Mouse (Mus musculus): ENCODE results near the gene Megf8.

Gene Megf8

DNA sequence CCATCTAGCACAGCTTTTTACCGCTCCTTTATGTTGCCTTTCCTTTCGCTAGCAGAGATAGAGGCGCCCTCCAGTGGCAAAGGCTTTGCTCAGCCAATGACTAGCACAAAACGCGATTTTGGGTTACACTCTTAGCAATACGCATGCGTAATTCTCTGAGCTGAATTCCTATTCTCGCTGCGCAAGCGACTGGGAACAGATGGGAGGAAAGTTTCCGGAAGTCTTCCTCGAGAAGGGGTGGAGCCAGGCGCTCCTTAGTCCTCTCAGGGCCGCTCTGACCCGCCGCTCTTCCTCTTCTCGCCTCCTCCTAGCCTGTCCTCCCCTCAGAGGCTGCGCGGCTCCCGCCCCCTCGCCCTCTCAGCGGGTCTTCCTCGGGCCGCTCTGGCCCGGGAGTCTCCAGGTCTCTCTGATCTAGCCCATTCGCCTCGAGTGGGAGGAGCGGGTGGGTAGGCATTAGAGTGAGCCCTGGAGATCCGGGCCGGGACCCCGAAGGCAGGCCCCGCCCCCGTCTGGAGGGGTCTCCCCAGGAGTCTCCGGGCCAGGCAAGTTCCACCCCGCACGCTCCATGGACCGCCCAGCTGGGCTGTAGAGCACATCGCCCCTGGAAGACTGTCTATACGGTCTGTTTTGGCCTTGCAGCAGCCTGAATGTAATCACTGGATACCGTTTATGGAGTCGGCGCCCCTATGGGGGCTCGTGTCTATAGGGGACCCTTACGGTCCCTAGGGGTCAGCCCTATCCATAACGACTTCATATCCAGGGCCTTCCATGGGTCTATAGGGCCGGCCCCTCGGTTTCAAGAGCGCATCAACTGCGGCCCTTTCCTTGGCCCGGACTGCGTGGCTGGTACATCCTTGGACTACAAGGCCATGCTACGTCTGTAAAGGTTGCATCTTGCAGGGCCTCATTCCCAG, at the start of gene Megf8:
Gene Megf8, plus strand, starts transcription at position 633 of the 914 bp plus-strand sequence.
- DNase-seq (ENCODE audit: low spot score in 2 of 2): peak; percentile 83 to 89

DNA sequence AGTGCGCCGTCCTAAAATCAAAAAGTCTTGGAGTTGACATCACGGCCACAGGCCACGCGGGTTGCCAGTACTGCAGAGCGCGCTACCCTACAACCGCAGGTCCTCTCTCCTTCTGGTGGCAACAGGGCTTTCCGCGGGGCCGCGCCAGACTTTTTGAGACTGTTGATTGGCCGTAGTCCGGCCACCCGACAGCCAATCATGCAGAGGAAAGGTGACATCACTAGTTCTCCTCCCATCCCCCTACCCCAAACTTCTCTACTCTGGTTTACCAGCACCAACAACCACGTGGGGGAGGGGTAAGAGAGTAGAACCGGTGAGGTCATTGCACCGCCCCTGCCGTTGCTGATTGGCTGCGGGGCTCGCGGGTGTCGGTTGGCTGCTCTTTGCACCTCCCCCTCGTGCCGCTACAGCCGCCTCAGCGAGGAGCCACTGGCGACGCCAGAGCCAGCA, 49.6 kb upstream of the Megf8 start, which contains the start of gene Cic:
Gene Cic, plus strand, starts transcription at position 404 of the 450 bp plus-strand sequence.
- DNase-seq (ENCODE audit: low spot score in 2 of 2): peak; percentile 100

DNA sequence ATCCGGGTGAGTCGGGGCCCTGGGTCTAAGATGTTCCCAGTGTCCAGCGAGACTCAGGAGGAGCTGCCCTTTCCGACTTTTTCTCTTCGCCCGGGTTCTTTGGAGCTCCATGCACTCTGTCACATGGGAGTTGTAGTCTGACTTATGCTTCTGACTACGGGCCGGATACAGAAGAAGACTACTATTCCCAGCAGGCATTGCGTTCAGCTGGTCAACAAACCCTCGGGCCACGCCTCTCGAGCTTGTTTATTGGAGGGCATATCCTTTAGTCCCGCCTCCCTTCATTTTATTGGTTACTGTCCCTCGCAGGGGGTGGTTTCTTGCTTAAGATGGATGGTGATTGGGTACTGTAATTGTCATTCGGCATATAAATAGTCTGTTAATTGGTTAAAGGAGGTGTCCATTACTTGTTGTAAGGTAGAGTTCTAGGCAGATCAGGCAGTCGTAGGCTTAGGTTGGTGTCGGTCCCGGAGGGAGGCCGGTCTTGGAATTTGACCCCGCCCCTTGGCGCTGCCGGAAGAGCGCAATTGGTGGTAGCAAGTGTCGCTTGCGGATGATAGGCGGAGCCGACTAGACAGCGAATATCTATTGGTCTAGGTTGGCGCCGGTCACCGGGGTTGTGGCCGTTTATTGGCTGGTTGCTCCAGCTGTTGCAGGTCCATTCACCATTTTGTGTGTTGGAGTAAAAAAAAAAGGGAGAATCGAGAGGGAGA, 49.1 kb upstream of the Megf8 start:
- peak; percentile 99 for DNase-seq (ENCODE audit: low spot score in 2 of 2)

DNA sequence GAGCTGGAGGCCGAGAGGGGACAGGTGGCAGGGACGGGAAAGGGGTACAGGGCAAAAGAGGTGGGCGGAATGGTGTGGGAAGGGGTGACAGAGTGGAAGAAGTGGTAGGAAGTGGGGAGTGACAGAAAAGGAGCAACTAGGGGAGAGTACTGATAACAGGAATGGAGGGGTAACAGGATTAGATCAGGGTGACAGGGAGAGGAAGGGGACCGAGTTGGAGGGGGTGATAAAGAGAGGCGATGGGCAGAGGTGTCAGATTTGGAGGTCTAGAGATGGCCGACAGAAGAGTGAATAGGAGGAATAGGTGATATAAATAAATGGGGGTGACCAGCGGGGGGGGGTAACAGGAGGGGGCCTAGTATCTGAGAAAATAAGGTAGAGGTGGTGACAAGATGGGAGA, 48.4 kb upstream of the Megf8 start:
- no peak for DNase-seq (ENCODE audit: low spot score in 2 of 2)

DNA sequence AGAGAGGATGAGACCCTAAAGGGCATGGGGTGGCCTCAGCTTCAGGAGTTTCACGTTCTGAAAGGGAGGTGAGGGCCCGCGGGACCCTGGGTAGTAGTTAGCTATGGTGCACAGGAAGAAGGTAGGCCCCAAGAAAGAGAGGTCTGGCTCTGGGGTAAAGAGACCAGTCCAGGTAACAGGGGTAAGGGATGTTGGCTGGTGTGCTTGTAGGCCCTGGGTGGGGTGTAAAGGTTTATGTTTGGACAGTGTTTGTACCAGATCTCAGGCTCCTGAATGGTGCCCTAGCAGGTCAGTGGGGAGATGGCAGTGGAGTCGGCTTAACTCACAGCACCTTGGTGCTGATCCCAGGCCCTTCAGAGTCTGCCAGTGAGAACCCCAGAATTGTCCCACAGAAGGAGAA, 47.9 kb upstream of the Megf8 start:
- no peak for DNase-seq (ENCODE audit: low spot score in 2 of 2)

DNA sequence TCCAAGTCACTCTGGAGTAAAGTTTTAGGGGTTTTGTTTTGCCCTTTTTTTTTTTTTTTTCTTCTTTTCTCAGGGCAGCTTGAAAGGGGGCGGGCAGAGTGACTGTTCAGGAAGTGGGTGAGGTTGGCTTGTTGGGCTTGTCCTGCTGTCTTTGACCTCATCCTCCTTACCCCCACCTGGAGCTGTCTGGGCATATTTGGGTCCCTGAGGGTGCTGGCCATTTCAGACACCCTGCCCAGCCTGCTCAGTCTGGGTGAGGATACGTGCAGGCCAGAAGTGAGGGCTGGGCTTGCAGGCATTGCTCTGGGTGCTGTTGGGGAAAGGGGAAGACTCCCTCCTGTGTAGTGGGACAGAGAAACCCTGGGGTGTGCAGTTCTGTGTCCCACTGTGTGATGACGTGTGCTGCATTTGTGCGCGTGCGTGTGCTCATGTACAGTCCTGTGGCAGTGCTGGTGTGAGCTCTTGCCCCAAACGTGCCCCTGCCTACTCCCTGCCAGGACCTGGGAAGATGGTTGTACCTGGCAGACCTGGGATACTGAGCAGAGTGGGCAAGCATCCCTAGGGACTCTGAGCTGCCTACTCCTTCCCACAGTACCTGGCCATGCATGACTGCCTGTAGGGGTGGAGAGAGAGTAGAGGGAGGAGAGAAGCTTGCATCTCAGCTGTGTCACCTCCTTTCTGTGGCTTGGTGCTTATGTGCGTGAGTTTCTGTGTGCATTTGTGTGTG, 47.3 kb upstream of the Megf8 start:
- peak; percentile 54 to 70 for DNase-seq (ENCODE audit: low spot score in 2 of 2)

DNA sequence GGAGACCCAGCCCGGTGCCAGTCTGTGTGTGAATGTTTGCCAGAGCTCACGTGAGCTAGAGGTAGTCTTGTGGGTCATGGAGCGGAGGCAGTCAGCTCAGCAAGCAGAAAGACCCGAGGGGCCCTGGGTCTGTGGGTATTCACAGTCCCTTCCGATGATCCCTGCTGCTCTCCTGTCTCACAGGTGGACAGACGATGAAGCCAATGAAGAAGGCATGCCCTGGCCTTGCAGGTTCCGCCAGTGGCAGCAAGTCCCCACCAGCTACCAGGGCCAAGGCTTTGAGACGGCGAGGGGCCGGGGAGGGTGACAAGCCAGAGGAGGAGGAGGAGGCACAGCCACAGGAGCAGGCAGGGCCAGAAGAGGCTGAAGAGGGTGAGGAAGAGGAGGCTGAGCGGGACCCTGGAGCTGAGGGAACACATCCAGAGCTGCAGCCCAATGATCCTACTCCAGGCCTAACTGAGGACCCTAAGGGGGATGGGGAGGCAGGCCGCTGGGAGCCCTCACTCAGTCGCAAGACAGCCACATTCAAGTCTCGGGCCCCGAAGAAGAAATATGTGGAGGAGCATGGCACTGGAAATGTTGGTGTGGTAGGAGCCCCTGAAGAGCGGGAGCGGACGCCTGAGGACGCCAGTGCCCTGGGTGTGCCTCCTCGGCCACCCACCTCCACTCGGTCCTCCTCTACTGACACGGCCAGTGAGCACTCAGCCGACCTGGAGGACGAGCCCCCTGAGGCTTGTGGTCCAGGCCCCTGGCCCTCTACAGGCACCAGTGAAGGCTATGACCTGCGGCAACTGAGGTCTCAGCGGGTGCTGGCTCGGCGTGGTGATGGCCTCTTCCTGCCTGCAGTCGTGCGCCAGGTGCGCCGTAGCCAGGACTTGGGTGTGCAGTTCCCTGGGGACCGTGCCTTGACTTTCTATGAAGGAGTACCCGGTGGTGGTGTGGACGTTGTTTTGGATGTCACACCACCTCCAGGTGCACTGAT, 46.0 kb upstream of the Megf8 start:
- no peak for DNase-seq (ENCODE audit: low spot score in 2 of 2)

DNA sequence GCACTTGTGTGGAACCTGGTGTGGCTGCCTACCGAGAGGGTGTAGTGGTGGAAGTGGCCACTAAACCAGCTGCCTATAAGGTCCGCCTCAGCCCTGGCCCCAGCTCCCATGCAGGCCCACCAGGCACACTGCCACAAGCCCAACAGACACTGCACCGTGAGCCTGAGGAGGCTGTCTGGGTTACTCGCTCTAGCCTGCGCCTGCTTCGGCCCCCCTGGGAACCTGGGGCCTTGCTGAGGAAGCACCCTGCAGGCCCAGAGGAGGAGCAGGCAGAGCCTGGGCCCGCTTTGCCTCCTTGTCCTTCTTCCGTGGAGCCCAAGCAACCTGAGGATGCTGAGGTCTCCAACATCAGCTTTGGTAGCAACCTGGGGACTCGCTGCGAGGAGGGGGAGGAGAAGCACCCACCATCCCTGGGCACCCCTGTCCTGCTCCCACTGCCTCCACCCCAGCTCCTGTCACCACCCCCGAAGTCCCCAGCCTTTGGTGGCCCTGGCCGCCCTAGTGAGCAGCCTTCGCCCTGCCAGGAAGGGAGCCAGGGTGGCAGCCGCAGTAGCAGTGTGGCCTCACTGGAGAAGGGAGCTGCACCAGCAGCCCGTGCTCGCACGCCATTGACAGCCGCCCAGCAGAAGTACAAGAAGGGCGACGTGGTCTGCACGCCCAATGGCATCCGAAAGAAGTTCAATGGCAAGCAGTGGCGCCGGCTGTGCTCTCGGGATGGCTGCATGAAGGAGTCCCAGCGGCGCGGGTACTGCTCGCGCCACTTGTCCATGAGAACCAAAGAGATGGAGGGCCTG, 45.1 kb upstream of the Megf8 start:
- DNase-seq (ENCODE audit: low spot score in 2 of 2): no peak

DNA sequence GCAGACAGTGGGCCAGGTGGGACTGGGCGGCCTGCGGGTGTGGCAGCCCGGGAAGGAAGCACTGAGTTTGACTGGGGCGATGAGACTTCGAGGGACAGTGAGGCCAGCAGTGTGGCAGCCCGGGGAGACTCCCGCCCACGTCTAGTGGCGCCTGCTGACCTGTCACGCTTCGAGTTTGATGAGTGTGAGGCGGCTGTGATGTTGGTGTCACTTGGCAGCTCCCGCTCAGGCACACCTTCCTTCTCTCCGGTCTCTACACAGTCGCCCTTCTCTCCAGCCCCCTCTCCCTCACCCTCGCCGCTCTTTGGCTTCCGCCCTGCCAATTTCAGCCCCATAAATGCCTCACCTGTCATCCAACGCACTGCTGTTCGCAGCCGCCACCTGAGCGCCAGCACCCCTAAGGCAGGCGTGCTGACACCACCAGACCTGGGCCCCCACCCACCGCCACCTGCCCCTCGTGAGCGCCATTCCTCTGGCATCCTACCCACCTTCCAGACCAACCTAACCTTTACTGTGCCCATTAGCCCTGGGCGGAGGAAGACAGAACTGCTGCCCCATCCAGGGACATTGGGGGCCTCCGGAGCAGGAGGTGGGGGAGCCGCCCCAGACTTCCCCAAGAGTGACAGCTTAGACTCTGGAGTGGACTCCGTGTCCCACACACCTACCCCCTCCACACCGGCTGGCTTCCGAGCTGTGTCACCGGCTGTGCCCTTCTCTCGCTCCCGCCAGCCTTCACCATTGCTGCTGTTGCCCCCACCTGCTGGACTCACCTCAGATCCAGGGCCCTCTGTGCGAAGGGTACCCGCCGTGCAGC, 44.3 kb upstream of the Megf8 start:
- no peak for DNase-seq (ENCODE audit: low spot score in 2 of 2)

DNA sequence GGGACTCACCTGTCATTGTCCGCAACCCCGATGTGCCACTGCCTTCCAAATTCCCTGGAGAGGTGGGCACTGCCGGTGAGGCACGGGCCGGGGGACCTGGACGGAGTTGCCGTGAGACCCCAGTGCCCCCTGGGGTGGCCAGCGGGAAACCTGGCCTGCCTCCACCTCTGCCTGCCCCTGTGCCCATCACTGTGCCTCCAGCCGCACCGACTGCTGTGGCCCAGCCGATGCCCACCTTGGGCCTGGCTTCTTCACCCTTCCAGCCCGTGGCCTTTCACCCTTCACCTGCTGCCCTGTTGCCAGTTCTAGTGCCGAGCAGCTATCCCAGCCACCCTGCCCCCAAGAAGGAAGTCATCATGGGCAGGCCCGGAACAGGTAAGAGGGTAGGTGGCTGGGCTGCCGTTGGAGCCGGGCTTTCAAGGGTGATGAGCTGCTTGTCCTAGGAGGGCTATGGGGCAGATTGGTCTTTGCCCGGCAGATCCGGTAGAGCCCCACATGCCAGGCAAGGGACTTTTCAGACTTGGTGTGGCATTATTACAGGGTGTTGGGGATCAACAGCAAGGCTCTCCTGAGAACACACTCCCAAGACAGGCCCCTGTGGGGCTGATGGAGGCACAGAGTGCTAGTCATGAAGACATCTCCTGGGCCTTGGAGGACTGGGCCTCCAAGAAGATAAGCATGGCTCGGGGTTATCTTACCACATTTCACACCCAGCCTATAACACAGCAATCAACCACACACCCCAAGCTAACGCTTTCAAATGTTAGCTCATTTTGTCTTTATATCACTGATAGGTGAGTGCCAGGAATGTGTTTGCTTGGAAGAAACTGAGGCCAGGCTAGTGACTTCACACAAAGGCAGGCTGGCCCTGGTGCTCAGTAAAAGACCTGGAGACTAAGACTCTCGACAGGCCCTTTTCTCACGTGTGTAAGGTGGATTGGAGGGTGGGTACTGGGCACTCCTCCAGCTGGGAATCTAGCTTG, 43.4 kb upstream of the Megf8 start:
- no peak for DNase-seq (ENCODE audit: low spot score in 2 of 2)

DNA sequence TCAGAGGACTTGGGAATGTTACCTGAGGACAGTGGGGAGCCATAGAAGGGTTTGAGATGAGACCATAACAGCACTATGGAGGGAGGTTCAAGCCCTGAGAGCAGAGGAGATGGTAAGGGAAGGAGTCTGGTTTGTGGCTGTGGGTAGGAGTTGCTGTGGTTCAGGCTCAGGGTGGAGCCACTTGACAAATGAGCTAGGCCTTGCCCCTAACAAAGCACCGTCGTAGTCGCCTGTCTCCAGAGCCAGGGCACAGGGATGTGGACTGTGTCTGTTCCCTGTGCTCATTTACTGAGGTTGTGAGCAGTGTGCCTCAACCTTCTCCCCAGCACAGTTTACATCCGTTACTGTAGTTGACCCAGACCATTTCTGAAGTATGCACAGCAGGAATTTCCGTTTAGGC, 42.4 kb upstream of the Megf8 start:
- DNase-seq (ENCODE audit: low spot score in 2 of 2): peak; percentile 46 to 49

DNA sequence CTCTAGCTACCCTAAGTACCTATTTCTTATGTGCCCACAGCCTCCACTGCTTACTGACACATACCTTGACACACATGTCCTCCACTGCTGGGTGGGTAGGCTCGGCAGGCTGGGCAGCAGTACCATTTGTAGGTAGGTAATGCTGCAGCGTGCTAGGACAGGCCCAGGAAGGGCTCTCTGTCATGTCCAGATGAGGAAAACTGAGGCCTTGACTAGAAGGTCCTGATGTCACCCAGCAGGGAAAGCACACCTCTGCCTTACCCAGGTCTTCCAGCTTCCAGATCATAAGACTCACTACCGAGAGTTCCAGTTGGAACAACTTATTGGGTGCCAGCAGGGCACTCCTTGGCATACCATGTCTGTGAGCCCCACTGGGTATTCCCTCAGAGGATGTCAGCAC, 42.0 kb upstream of the Megf8 start:
- no peak for DNase-seq (ENCODE audit: low spot score in 2 of 2)

DNA sequence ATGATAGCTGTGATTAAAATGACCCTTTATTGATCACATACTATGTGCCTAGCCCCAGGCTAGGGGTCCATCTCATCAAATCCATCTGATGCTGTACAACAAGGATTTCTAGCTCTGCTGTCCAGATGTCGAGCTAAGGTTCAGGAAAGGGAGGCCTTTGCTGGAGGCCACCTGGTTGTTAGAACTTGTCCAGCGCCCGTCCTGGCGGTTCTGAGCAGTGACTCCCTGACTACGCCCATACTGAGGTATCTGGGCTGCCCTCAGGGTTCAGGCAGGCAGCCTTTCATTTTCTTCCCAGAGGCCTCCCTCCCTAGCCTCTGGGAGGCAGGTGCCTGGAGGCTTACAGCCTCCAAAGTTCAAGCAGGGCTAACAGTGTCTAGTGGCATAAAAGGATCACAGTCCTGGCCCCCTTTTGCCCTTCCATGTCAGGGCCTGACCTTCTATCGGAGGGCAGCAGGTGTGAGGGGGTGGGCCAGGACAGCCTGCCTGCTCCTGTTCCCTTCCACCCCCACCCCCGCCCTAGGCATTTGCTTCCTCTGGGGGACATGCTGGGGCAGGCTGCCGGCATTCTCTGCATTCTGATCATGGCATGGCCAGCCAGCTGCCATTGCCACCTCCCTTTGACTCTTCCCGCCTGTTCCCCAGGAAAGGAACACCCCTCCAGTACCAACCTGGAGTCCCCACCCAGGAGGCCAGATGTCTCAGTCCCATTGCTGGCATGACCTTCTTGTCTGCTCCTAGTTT, 41.2 kb upstream of the Megf8 start:
- no peak for DNase-seq (ENCODE audit: low spot score in 2 of 2)

DNA sequence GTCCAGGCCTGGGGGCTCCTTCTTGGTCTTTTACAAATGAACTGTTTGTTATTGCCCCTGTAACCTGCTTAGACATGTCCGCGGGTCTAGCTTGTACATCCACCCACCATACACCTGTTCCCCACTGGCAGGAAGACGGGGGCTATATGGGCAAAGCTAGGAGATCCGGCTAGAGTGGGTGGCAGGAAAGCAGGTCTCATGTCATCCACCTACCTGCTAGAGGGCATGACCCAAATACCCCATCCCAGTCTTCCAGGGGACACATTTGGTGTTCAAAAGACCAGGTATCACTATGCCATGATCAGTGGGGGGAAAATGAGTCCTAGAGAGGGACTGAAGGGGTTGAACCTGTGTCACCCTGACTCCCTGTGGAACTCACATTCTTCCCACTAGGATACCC, 39.6 kb upstream of the Megf8 start:
- no peak for DNase-seq (ENCODE audit: low spot score in 2 of 2)

DNA sequence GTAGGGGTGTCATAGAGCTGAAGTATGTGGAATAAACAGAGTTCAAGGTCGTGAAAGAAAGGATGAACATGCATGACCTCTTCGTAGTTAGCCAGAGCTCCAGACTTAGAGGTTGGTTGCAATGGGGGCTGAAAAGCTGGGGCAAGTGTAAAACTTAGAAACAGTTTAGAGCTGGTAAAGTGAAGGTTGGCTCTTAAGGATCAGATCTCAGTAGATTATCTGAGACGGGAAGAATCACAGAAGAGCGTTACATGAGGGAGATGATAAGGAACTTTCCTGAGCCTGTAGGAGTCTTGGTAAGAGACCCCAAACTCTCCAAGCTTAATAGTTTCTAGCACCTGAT, 39.0 kb upstream of the Megf8 start:
- DNase-seq (ENCODE audit: low spot score in 2 of 2): no peak

DNA sequence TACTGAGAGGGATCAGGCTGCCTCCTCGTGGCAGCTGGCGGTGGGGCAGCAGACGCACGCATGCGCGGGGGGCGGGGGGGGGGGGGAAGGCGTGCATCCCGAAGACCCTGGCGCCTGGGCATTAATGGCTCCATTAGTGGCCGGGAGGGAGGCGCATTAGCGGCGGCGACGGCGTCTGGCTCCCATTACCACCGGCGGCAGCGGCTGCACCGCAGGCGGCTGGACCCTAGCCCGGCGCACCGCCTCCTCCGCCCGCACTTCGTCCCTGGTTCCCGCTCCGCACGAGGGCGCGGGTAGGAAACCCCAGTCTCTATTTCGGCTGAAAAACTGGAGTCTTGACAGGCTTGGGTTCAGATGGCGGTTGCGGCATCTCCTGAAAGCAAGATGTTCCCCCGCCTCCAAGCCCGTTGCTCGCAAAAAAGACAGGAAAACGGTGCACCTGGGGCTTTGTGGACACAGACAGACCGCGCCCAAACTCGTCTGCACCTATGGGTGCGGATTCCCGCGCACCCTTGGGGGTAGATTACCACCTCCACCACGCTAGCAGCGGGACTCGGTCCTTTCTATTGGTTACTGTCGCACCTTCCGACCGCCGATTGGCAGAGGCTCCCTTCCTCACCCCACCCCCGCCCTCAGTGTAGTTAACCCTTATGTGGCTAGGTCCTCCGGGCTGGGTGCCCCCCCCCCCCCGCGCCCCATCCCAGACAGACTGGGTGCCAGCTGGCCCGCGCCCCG, 38.5 kb upstream of the Megf8 start:
- peak; percentile 74 to 87 for DNase-seq (ENCODE audit: low spot score in 2 of 2)
